Mouse (Mus musculus) midbrain, embryonic 12.5 days (tissue): ENCODE measurements around the gene Mrpl53. TPM values are rescaled to one million over a fixed set of nuclear protein-coding genes. Genes with fewer than 3 reads are reported as not detected.

ENCODE experiments used
- ATAC-seq: fragments of 200-750 bp; cut with Nextera tagmentation; 2 replicates; pipeline ENCODE4 v1.8.0; 2017; ENCODE audit warnings: low read depth, moderate TSS enrichment, moderate library complexity; ENCODE audit not compliant: low FRiP score
- H3K27ac ChIP-seq: fragments of 300-500 bp; sonication (generic); replicated peaks from 2 replicates; pipeline ENCODE4 v1.5.1; 2016; ENCODE audit warnings: mild to moderate bottlenecking
- H3K27me3 ChIP-seq: fragments of 300-500 bp; sonication (generic); 2 replicates; pipeline ENCODE4 v1.6.1; 2016; ENCODE audit warnings: mild to moderate bottlenecking
- H3K36me3 ChIP-seq: fragments of 300-500 bp; sonication (generic); 2 replicates; pipeline ENCODE4 v1.6.1; 2016
- H3K4me1 ChIP-seq: fragments of 300-500 bp; sonication (generic); 2 replicates; pipeline ENCODE4 v1.6.1; 2016
- H3K4me2 ChIP-seq: fragments of 300-500 bp; sonication (generic); replicated peaks from 2 replicates; pipeline ENCODE4 v1.6.1; 2016; ENCODE audit warnings: mild to moderate bottlenecking, moderate library complexity
- H3K4me3 ChIP-seq: fragments of 300-500 bp; sonication (generic); 2 replicates; pipeline ENCODE4 v1.5.1; 2016; ENCODE audit warnings: mild to moderate bottlenecking
- H3K9ac ChIP-seq: fragments of 300-500 bp; sonication (generic); replicated peaks from 2 replicates; pipeline ENCODE4 v1.6.1; 2016; ENCODE audit warnings: mild to moderate bottlenecking, moderate library complexity
- H3K9me3 ChIP-seq: fragments of 300-500 bp; sonication (generic); 2 replicates; pipeline ENCODE4 v1.6.1; 2016; ENCODE audit warnings: mild to moderate bottlenecking
- WGBS: fragments of 180-500 bp; shearing (Covaris S2); methylation state at CpG from one replicate; pipeline ENCODE4 v1.1.7; 2016; 5-methylcytosine and 5-hydroxymethylcytosine counted together
- polyA plus RNA-seq: library from polyadenylated mRNA; unstranded; fragments of >200 nt; fragmentation: Nextera tagmentation; extraction: Ambion mirVana; gene quantifications from 2 replicates; pipeline ENCODE4 v1.2.1, GENCODE M21; 2016

Mrpl53 gene
- polyA plus RNA-seq = 122 and 129 TPM in 2 replicates

GRCm38 (mm10) chr6:83108762-83109668, at the start of gene Mrpl53:
Gene Mrpl53, plus strand, starts transcription at chr6:83109040.
- H3K9ac ChIP-seq = peak within 1 kb of the TSS; percentile 86
- H3K9me3 ChIP-seq = no peaks in the 10 kb centered on the region
- peak; percentile 88 for ATAC-seq
- peaks cover 22% of the 10 kb centered on the region for H3K4me1 ChIP-seq
- H3K4me3 ChIP-seq = peak within 1 kb of the TSS; percentile 87
- H3K36me3 ChIP-seq = 0 out of 2 replicates have a peak, but pooled peaks cover 6% of the 10 kb centered on the region
- H3K27ac ChIP-seq = peak within 1 kb of the TSS; percentile 82
- no peaks in the 10 kb centered on the region for H3K27me3 ChIP-seq
- under 1% methylated on average over 76 of the region's 76 CpGs for WGBS
- H3K4me2 ChIP-seq = peak within 1 kb of the TSS; percentile 87

- Histone ChIP-seq H3K27me3 (peaks cover 100% of the 10 kb centered on the region), H3K36me3 (no peaks in the 10 kb centered on the region), H3K4me2 (no peak overlapping the region), H3K9ac (no peak overlapping the region), H3K9me3 (no peaks in the 10 kb centered on the region), H3K27ac (no peak overlapping the region), H3K4me3 (no peak overlapping the region), H3K4me1 (peaks cover 16% of the 10 kb centered on the region)
- ATAC-seq = no peak
- WGBS = 36% methylated on average over 8 of the region's 8 CpGs
These were observed 42.8 kb upstream of the Mrpl53 start for GRCm38 (mm10) chr6:83065995-83066394.

GRCm38 (mm10) chr6:83066441-83066840, 42.4 kb upstream of the Mrpl53 start:
- Histone ChIP-seq H3K27ac (no peak overlapping the region), H3K36me3 (no peaks in the 10 kb centered on the region), H3K9ac (no peak overlapping the region), H3K4me2 (no peak overlapping the region), H3K4me1 (peaks cover 20% of the 10 kb centered on the region), H3K9me3 (no peaks in the 10 kb centered on the region), H3K27me3 (peaks cover 100% of the 10 kb centered on the region), H3K4me3 (no peak overlapping the region)
- 19% methylated on average over 6 of the region's 6 CpGs for WGBS
- no peak for ATAC-seq

GRCm38 (mm10) chr6:83068221-83068620, 40.6 kb upstream of the Mrpl53 start:
- H3K4me3 ChIP-seq = no peak overlapping the region
- ATAC-seq = no peak
- under 1% methylated on average over 8 of the region's 8 CpGs for WGBS

GRCm38 (mm10) chr6:83068706-83069487, 39.9 kb upstream of the Mrpl53 start:
- H3K36me3 ChIP-seq = no peaks in the 10 kb centered on the region
- no peak for ATAC-seq
- H3K4me1 ChIP-seq = peaks cover 23% of the 10 kb centered on the region
- H3K9ac ChIP-seq = no peak overlapping the region
- H3K27me3 ChIP-seq = peaks cover 100% of the 10 kb centered on the region
- H3K27ac ChIP-seq = no peak overlapping the region
- H3K4me2 ChIP-seq = peak overlapping the region; percentile 25
- H3K9me3 ChIP-seq = no peaks in the 10 kb centered on the region
- WGBS = under 1% methylated on average over 80 of the region's 81 CpGs
- peak overlapping the region; percentile 22 for H3K4me3 ChIP-seq

More at GRCm38 (mm10) chr6:83068221-83068620, 40.6 kb upstream of the Mrpl53 start:
- Histone ChIP-seq H3K9me3 (no peaks in the 10 kb centered on the region), H3K9ac (no peak overlapping the region), H3K27ac (no peak overlapping the region), H3K36me3 (no peaks in the 10 kb centered on the region), H3K27me3 (peaks cover 100% of the 10 kb centered on the region), H3K4me2 (no peak overlapping the region), H3K4me1 (peaks cover 23% of the 10 kb centered on the region)

GRCm38 (mm10) chr6:83069488-83070246, 39.2 kb upstream of the Mrpl53 start:
- H3K27ac ChIP-seq = no peak overlapping the region
- H3K9ac ChIP-seq = no peak overlapping the region
- WGBS = 1% methylated on average over 66 of the region's 69 CpGs
- H3K4me2 ChIP-seq = peak overlapping the region; percentile 25; the same call in 1 of the 2 replicates
- peaks cover 100% of the 10 kb centered on the region for H3K27me3 ChIP-seq
- ATAC-seq = no peak
- peaks cover 23% of the 10 kb centered on the region for H3K4me1 ChIP-seq
- H3K9me3 ChIP-seq = no peaks in the 10 kb centered on the region
- no peaks in the 10 kb centered on the region for H3K36me3 ChIP-seq
- peak overlapping the region; percentile 24 for H3K4me3 ChIP-seq

GRCm38 (mm10) chr6:83070247-83070310, 38.8 kb upstream of the Mrpl53 start, which contains the start of gene Tlx2:
Gene Tlx2, minus strand, starts transcription at chr6:83070293.
- no peaks in the 10 kb centered on the region for H3K36me3 ChIP-seq
- no peak within 1 kb of the TSS for H3K9ac ChIP-seq
- H3K9me3 ChIP-seq = no peaks in the 10 kb centered on the region
- WGBS = 3% methylated on average over 10 of the region's 10 CpGs
- H3K4me3 ChIP-seq = peak within 1 kb of the TSS; percentile 24
- H3K4me1 ChIP-seq = peaks cover 23% of the 10 kb centered on the region
- ATAC-seq = no peak
- H3K27me3 ChIP-seq = peaks cover 100% of the 10 kb centered on the region
- no peak within 1 kb of the TSS for H3K27ac ChIP-seq
- H3K4me2 ChIP-seq = peak within 1 kb of the TSS; percentile 25; the same call in 1 of the 2 replicates

GRCm38 (mm10) chr6:83070311-83071219, 38.3 kb upstream of the Mrpl53 start:
- H3K36me3 ChIP-seq = no peaks in the 10 kb centered on the region
- H3K9me3 ChIP-seq = no peaks in the 10 kb centered on the region
- no peak for ATAC-seq
- H3K4me3 ChIP-seq = peak overlapping the region; percentile 24
- H3K9ac ChIP-seq = no peak overlapping the region
- H3K4me1 ChIP-seq = peaks cover 23% of the 10 kb centered on the region
- H3K27me3 ChIP-seq = peaks cover 100% of the 10 kb centered on the region
- peak overlapping the region; percentile 25; the same call in 1 of the 2 replicates for H3K4me2 ChIP-seq
- WGBS = under 1% methylated on average over 51 of the region's 58 CpGs
- no peak overlapping the region for H3K27ac ChIP-seq

- Histone ChIP-seq H3K4me2 (peak overlapping the region; percentile 23; the same call in 1 of the 2 replicates), H3K27me3 (peaks cover 100% of the 10 kb centered on the region), H3K4me1 (peaks cover 23% of the 10 kb centered on the region), H3K9me3 (no peaks in the 10 kb centered on the region), H3K4me3 (0 out of 2 replicates have a peak overlapping the region, but pooled peaks have one; percentile 7), H3K27ac (no peak overlapping the region), H3K9ac (no peak overlapping the region), H3K36me3 (no peaks in the 10 kb centered on the region)
- 2% methylated on average over 19 of the region's 24 CpGs for WGBS
- ATAC-seq = no peak
These were observed 37.6 kb upstream of the Mrpl53 start for GRCm38 (mm10) chr6:83071220-83071619.

GRCm38 (mm10) chr6:83074979-83075378, 33.9 kb upstream of the Mrpl53 start:
- H3K4me1 ChIP-seq = peaks cover 29% of the 10 kb centered on the region
- H3K4me2 ChIP-seq = no peak overlapping the region
- ATAC-seq = no peak
- H3K9ac ChIP-seq = no peak overlapping the region
- H3K4me3 ChIP-seq = no peak overlapping the region
- H3K27ac ChIP-seq = no peak overlapping the region
- peaks cover 2% of the 10 kb centered on the region; the same call in 1 of the 2 replicates for H3K36me3 ChIP-seq
- H3K9me3 ChIP-seq = no peaks in the 10 kb centered on the region
- H3K27me3 ChIP-seq = peaks cover 75% of the 10 kb centered on the region
- 17% methylated on average over 2 of the region's 2 CpGs for WGBS
